Mouse (Mus musculus) cortical plate, adult 2 months (tissue): ENCODE measurements around the gene Pax5.

Experiments used
- CTCF ChIP-seq: fragments of 200-500 bp; IDR thresholded peaks from 2 replicates; pipeline ENCODE4 v1.5.1; 2011; ENCODE audit warnings: mild to moderate bottlenecking, control low read depth, low read length; ENCODE audit not compliant: insufficient read depth; ENCODE audit errors: extremely low read depth
- POLR2A ChIP-seq: fragments of 200-500 bp; IDR thresholded peaks from 2 replicates; pipeline ENCODE4 v1.6.1; 2011; ENCODE audit warnings: mild to moderate bottlenecking, low read length, control low read depth; ENCODE audit not compliant: insufficient read depth; ENCODE audit errors: extremely low read depth

GRCm38 (mm10) chr4:44641831-44642587 lies 68.3 kb downstream of the Pax5 start:
- TF ChIP-seq CTCF = no peak
- no peak for TF ChIP-seq POLR2A
